Mouse (Mus musculus): ENCODE data around the gene Rassf9. TPM values are rescaled to one million over a fixed set of nuclear protein-coding genes. Genes with fewer than 3 reads are reported as not detected.

The Rassf9 gene
- total and polyA plus RNA-seq, 2 experiments, result 0.04 to 0.37 TPM

DNA sequence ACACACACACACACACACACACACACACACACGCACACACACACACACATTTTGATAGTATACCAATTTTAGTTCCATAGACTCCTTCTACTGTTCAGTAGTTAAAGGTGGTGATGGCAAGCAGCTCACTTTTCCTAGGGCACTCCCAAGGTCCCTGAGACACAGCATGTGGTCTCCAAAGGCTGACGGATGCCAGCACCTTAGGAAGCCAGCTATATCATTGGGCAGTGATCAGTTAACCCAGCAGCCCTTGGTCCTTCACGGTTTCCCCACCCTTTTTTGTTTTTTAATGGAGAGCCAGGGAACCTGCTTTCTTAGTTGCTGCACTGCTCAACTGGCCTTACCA, 588 bp upstream of the Rassf9 start:
- Histone ChIP-seq H3K36me3 (ENCODE audit: control insufficient read depth, insufficient read depth, low read length) (no peaks in the 10 kb centered on the region), H3K27ac (replicated peaks; ENCODE audit: insufficient read depth, low read depth, low read length) (no peak overlapping the region), H3K9ac (ENCODE audit: low read depth, low read length) (no peak overlapping the region), H3K27me3 (ENCODE audit: control insufficient read depth, insufficient read depth, low read length) (no peaks in the 10 kb centered on the region), H3K4me1 (ENCODE audit: control insufficient read depth, insufficient read depth, low read length) (no peaks in the 10 kb centered on the region), H3K4me3 (ENCODE audit: insufficient read depth, low read depth, low read length) (no peak overlapping the region), H3K79me2 (ENCODE audit: control insufficient read depth, insufficient read depth, low read length) (no peaks in the 10 kb centered on the region)
- 52% methylated on average over 3 of the region's 3 CpGs for WGBS
- no peak for DNase-seq (ENCODE audit: extremely low read depth, low read depth, low spot score)
- TF ChIP-seq CTCF (IDR thresholded peaks at IDR 0.05; ENCODE audit: low read depth, low read length) (no peak), POLR2A (IDR thresholded peaks at IDR 0.05; ENCODE audit: extremely low read depth, insufficient read depth, low read length) (no peak)

DNA sequence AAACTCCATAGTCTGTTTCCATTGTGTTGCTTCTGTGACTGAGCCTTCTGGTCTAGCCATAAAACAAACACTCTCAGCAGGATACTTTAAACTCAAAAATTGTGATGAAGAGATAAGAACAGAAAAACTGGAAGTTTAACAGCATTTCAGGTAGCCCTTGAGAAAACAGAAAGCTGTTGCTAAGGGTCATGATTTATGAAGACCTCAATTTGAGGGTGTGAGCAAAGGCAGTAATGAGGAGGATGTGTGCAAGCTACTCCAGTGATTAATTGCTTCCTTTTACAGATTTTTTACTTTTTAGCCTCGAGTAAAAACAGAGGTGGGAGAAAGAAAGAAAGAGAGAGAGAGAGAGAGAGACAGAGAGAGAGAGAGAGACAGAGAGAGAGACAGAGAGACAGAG, 2.1 kb downstream of the Rassf9 start:
- 23% methylated on average over 1 of the region's 1 CpGs for WGBS
- H3K4me1 ChIP-seq (ENCODE audit: control insufficient read depth, insufficient read depth, low read length), result no peaks in the 10 kb centered on the region
- TF ChIP-seq CTCF (IDR thresholded peaks at IDR 0.05; ENCODE audit: low read depth, low read length) (no peak), POLR2A (IDR thresholded peaks at IDR 0.05; ENCODE audit: extremely low read depth, insufficient read depth, low read length) (no peak)
- no peaks in the 10 kb centered on the region for H3K79me2 ChIP-seq (ENCODE audit: control insufficient read depth, insufficient read depth, low read length)
- H3K27me3 ChIP-seq (ENCODE audit: control insufficient read depth, insufficient read depth, low read length), result no peaks in the 10 kb centered on the region
- no peak for DNase-seq (ENCODE audit: extremely low read depth, low read depth, low spot score)
- no peaks in the 10 kb centered on the region for H3K36me3 ChIP-seq (ENCODE audit: control insufficient read depth, insufficient read depth, low read length)
- no peak overlapping the region for H3K27ac ChIP-seq (replicated peaks; ENCODE audit: insufficient read depth, low read depth, low read length)
- no peak overlapping the region for H3K4me3 ChIP-seq (ENCODE audit: insufficient read depth, low read depth, low read length)
- H3K9ac ChIP-seq (ENCODE audit: low read depth, low read length), result no peak overlapping the region

DNA sequence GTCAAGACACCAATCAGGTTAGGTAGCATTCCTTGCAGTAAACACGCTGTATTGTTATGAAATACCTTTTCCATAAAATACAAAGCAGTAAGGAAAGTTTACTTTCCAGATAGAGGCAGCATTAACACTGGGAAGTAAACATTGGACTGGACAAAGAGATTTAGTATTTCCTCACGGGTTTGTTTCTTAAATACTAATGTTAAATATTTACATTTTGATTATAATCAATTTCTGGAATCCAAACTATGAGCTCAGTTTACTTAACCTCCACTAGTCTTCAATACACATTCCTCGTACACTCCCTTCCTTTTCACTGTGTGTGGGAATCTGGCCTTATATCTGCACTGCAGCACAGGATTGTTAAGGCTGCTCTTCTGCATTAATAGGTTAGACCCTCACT, 15.9 kb downstream of the Rassf9 start:
- H3K27me3 ChIP-seq (ENCODE audit: control insufficient read depth, insufficient read depth, low read length), result no peaks in the 10 kb centered on the region
- TF ChIP-seq CTCF (IDR thresholded peaks at IDR 0.05; ENCODE audit: low read depth, low read length) (no peak), POLR2A (IDR thresholded peaks at IDR 0.05; ENCODE audit: extremely low read depth, insufficient read depth, low read length) (no peak)
- H3K36me3 ChIP-seq (ENCODE audit: control insufficient read depth, insufficient read depth, low read length), result no peaks in the 10 kb centered on the region
- H3K27ac ChIP-seq (replicated peaks; ENCODE audit: insufficient read depth, low read depth, low read length), result no peak overlapping the region
- no peak overlapping the region for H3K4me3 ChIP-seq (ENCODE audit: insufficient read depth, low read depth, low read length)
- WGBS, result 39% methylated on average over 3 of the region's 3 CpGs
- no peak for DNase-seq (ENCODE audit: extremely low read depth, low read depth, low spot score)
- no peak overlapping the region for H3K9ac ChIP-seq (ENCODE audit: low read depth, low read length)
- no peaks in the 10 kb centered on the region for H3K79me2 ChIP-seq (ENCODE audit: control insufficient read depth, insufficient read depth, low read length)
- H3K4me1 ChIP-seq (ENCODE audit: control insufficient read depth, insufficient read depth, low read length), result no peaks in the 10 kb centered on the region

DNA sequence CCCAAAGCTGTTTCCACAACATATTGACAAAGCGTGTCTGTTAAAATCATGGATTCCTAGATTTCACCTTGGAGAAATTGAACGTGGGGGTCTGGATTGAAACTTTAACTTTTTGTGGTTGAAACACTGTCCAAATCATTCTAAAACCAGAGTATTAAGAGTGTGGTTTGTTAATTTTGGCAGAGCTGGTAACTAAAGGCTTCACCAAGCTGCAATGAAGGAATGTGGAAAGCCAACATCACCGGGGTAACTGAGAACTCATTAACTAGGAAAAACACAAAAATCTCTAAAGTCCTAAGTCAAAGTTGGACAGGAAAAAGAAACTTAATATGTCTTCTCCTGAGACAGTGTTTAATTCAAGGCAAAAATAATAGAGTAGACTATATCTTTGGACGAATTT, 41.9 kb downstream of the Rassf9 start:
- H3K36me3 ChIP-seq (ENCODE audit: control insufficient read depth, insufficient read depth, low read length), result no peaks in the 10 kb centered on the region
- WGBS, result 43% methylated on average over 4 of the region's 4 CpGs
- H3K9ac ChIP-seq (ENCODE audit: low read depth, low read length), result no peak overlapping the region
- no peak for DNase-seq (ENCODE audit: extremely low read depth, low read depth, low spot score)
- H3K27ac ChIP-seq (replicated peaks; ENCODE audit: insufficient read depth, low read depth, low read length), result no peak overlapping the region
- no peaks in the 10 kb centered on the region for H3K79me2 ChIP-seq (ENCODE audit: control insufficient read depth, insufficient read depth, low read length)
- no peaks in the 10 kb centered on the region for H3K4me1 ChIP-seq (ENCODE audit: control insufficient read depth, insufficient read depth, low read length)
- H3K4me3 ChIP-seq (ENCODE audit: insufficient read depth, low read depth, low read length), result no peak overlapping the region
- no peaks in the 10 kb centered on the region for H3K27me3 ChIP-seq (ENCODE audit: control insufficient read depth, insufficient read depth, low read length)
- TF ChIP-seq CTCF (IDR thresholded peaks at IDR 0.05; ENCODE audit: low read depth, low read length), result no peak
- no peak for TF ChIP-seq POLR2A (IDR thresholded peaks at IDR 0.05; ENCODE audit: extremely low read depth, insufficient read depth, low read length)

DNA sequence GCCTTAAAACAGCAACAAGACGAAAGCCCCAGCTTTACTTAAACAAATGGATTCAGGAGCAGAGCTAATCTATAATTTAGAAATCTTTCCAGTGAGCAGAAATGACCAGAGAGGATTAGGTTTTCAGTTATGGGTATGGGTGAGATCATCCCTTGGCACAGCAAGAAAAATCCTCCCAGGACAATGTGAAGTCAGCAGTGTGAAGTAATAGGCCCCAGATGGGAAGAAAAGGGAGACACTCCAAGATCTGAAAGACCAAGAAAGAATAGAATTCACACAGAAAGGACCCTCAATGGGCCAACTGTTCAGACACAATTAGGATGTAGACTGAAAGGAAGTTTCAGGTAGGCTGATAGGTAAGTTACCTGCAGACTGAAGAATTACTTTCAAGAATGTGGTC, 50.5 kb downstream of the Rassf9 start:
- no peak for TF ChIP-seq POLR2A (IDR thresholded peaks at IDR 0.05; ENCODE audit: extremely low read depth, insufficient read depth, low read length)
- TF ChIP-seq CTCF (IDR thresholded peaks at IDR 0.05; ENCODE audit: low read depth, low read length), result no peak
- no peaks in the 10 kb centered on the region for H3K27me3 ChIP-seq (ENCODE audit: control insufficient read depth, insufficient read depth, low read length)
- no peak overlapping the region for H3K9ac ChIP-seq (ENCODE audit: low read depth, low read length)
- H3K79me2 ChIP-seq (ENCODE audit: control insufficient read depth, insufficient read depth, low read length), result no peaks in the 10 kb centered on the region
- H3K36me3 ChIP-seq (ENCODE audit: control insufficient read depth, insufficient read depth, low read length), result no peaks in the 10 kb centered on the region
- H3K4me1 ChIP-seq (ENCODE audit: control insufficient read depth, insufficient read depth, low read length), result no peaks in the 10 kb centered on the region
- WGBS, result 67% methylated on average over 1 of the region's 1 CpGs
- H3K4me3 ChIP-seq (ENCODE audit: insufficient read depth, low read depth, low read length), result no peak overlapping the region
- DNase-seq (ENCODE audit: extremely low read depth, low read depth, low spot score), result no peak
- H3K27ac ChIP-seq (replicated peaks; ENCODE audit: insufficient read depth, low read depth, low read length), result no peak overlapping the region

DNA sequence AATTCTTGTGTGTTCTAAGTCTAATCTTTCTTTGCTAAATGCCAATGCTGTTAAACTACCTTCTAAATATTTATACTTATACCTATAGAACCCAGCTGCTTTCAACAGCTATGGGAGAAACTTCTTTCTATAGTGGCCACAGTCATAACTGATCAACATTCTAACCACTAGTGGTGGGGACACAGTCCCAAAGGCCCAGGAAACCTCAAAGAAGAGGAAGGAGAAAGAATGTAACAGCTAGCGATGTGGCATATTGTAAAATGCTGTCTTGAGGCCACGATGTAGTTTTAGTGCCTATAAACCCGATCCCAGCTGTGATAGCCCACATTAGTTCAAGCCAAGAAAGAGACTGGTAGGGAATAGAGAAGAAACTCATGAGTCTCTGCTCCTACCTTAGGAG, 65.9 kb downstream of the Rassf9 start:
- Histone ChIP-seq H3K4me1 (ENCODE audit: control insufficient read depth, insufficient read depth, low read length) (no peaks in the 10 kb centered on the region), H3K27ac (replicated peaks; ENCODE audit: insufficient read depth, low read depth, low read length) (no peak overlapping the region), H3K79me2 (ENCODE audit: control insufficient read depth, insufficient read depth, low read length) (no peaks in the 10 kb centered on the region), H3K4me3 (ENCODE audit: insufficient read depth, low read depth, low read length) (no peak overlapping the region), H3K9ac (ENCODE audit: low read depth, low read length) (no peak overlapping the region), H3K36me3 (ENCODE audit: control insufficient read depth, insufficient read depth, low read length) (no peaks in the 10 kb centered on the region), H3K27me3 (ENCODE audit: control insufficient read depth, insufficient read depth, low read length) (no peaks in the 10 kb centered on the region)
- WGBS, result 86% methylated on average over 3 of the region's 3 CpGs
- TF ChIP-seq POLR2A (IDR thresholded peaks at IDR 0.05; ENCODE audit: extremely low read depth, insufficient read depth, low read length) (no peak), CTCF (IDR thresholded peaks at IDR 0.05; ENCODE audit: low read depth, low read length) (no peak)
- no peak for DNase-seq (ENCODE audit: extremely low read depth, low read depth, low spot score)
